Mouse (Mus musculus) layer of hippocampus, adult 9-10 months (tissue): ENCODE results near the gene Mmel1.

Source experiments
- DNase-seq: peaks from one replicate; pipeline ENCODE4 v3.0.0; 2022; ENCODE audit warnings: low spot score

Gene Mmel1

DNA sequence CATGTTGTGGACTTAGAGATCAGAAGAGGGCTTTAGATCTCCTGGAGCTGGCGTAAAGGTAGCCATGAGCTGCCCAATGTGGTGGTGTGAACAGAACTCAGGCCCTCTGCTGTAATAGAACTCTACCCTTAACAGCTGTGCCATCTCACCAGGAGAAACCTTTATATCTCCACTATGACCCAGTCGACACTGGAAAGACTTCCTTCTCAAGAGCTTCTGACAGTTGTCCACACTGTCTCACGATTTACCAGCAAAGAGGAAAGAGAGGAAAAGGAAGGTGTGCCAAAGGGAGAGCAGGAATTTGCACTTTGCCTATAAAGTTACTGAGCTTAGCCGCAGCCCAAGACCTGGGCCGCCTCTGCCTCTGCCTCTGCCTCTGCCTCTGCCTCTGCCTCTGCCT is 72.4 kb downstream of the Mmel1 start:
- DNase-seq = no peak

DNA sequence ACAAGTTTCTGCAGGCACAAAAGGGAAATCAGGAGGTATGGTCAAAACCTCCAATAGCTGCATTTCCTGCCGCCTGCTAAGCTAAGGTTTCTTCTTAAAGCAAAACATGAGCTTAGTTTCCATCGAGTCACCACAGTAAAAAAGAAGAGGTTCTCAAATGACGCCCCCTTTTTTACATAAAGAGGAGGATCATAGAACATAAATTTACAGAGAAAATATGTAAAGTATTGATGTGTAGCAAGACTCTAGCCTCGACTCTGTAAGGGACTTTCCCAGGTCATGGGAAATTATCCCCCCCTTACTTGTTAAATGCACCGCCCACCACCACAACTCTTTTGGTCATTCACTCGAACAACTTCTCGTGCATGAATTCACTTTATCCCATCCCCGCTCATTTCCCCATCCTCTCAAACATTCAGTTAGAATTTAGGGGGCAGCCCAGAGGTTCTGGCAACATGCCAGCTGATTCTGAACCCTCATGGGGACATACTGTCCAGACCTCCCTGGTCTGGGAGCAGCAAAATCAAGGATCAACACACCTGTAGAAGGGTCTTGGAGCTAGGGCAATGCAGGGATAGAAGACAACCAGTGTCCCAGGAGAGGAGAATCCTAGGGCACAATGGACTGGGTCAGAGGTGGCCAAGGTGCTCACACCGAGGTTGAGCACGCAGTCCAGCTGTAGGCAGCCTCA is 73.4 kb downstream of the Mmel1 start:
- DNase-seq = no peak

DNA sequence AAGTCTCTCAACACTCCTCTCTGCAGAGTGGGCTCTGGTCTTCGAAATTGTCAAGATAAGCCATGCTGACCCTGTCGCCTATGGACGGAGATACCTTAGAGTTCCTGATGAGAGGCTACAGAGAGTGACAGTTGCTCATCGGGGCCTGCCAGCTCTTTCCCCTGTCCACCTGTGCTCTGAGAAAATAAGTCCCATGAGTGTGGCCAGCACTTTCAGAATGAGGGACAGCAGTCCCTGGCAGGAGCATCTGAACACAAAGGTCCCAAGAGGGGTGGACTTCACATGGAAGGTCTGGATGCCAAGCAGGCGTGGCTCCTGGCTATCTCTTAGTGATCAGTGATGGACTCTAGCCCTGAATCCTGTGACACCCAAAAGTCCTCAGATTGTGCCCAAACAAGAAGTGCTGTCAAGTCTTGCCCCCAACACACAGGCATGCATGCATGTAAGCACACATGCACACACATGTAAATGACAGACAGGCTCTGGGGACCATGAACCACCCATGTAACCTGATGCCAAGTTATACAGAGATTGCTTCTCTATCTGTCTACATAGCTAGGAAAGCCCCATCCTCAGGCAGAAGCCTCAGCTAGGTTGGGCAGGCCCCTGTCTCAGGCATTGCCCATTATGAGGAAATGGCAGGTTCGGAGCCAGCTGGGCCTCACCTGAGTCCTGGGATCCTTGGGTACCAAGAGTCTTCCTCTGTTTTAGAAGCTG is 74.1 kb downstream of the Mmel1 start:
- DNase-seq = no peak

DNA sequence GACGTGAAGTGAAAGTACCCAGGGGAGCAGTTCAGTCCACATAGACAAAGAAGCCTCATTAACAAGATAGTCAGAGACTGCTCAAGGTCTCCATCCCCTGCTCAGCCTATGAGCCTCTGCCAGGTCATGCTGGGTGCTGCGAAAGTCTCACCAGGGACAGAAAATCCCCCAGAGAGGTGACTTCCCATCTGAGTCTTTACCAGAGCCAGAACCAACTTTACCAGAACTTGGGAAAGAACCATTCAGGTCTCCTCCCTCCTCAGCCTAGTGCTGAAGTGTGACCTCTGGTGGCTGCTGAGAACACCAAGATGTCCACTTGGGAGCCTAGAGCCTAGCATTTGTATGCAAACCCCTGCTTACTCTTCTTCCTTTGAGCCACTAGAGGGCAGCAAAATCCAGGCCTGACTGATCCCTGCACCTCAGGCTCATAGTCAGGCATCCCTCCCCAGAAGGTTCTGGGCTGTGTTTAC is 74.8 kb downstream of the Mmel1 start:
- DNase-seq = peak; percentile 73
